Mouse (Mus musculus) heart, postnatal 10 days (tissue): ENCODE measurements around the gene Msantd1. TPM values are rescaled to one million over a fixed set of nuclear protein-coding genes. Genes with fewer than 3 reads are reported as not detected.

ENCODE experiments used
- DNase-seq, 2 experiments: peaks; one replicate each; pipeline ENCODE4 v3.0.0; 2021
- intact Hi-C: fragments of 180-260 bp; cut with DNase I; formaldehyde crosslinking; loops from one replicate; pipeline ENCODE4 v1.15.1; 2025
- total RNA-seq, 2 experiments: library from RNA; stranded (reverse); gene quantifications; 2 replicates each; pipeline ENCODE4 v1.2.3; 2021

Msantd1 gene
- total RNA-seq, 2 experiments from 2014 or later: 0.25 to 0.62 TPM

- intact Hi-C loops: no loop called here
- no peak for DNase-seq
These were observed 57.7 kb downstream of the Msantd1 start for GRCm38 (mm10) chr5:34965531-34965930.

- DNase-seq: peak; percentile 54 to 56
- intact Hi-C loops: no loop called here
These were observed 60.6 kb downstream of the Msantd1 start for GRCm38 (mm10) chr5:34968386-34968785.

- DNase-seq: no peak
These were observed 64.7 kb downstream of the Msantd1 start for GRCm38 (mm10) chr5:34972471-34972870.

More at GRCm38 (mm10) chr5:34972471-34972870, 64.7 kb downstream of the Msantd1 start:
- intact Hi-C loops: no loop called here

Other genes starting within 250 kb of the Msantd1 start
- gene Nop14, start 247.9 kb upstream of the Msantd1 start, total RNA-seq: 10 to 100 TPM; 12.9 to 13.6 TPM
- 1 to 10 TPM; 2.1 to 2.3 TPM for gene Grk4, start 247.6 kb upstream of the Msantd1 start, total RNA-seq
- gene Htt, start 146.3 kb upstream of the Msantd1 start, total RNA-seq: 10 to 100 TPM; 16.2 to 17.1 TPM
- gene Rgs12, start 41.4 kb downstream of the Msantd1 start, total RNA-seq: 10 to 100 TPM; 32.5 to 36.5 TPM
- gene Hgfac, start 133.5 kb downstream of the Msantd1 start, total RNA-seq: 1 to 10 TPM; 1.1 TPM
- gene Dok7, start 148.8 kb downstream of the Msantd1 start, total RNA-seq: 10 to 100 TPM; 32.3 to 52.6 TPM
- gene Lrpap1, start 197.8 kb downstream of the Msantd1 start, total RNA-seq: 10 to 100 TPM; 52.6 to 58.3 TPM